Mouse (Mus musculus): ENCODE measurements around the gene Nckap1l. TPM values are rescaled to one million over a fixed set of nuclear protein-coding genes. Genes with fewer than 3 reads are reported as not detected.

Nckap1l gene
- total RNA-seq, 2 experiments from 2014 or later = 7.0 to 7.3 TPM

DNA sequence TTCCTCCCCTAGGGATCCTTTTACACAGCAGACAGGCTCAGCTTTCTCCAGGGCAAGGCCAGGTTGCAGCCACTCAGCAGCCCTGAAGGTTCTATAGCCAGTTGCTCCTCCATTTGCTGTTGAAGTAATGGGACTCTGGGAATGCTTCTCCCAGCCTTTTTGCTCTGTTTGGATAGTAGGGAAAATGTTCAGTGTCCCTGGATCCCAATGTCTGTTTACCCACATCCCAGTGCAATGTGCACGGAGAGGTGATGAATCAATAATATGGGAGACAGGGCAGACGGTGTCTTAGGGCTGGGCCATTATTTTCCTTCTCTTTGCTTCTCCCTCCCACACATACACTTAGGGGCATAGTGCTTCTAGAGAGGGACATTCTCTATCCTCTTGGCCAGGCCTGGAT is 85.7 kb downstream of the Nckap1l start:
- no peak for DNase-seq

DNA sequence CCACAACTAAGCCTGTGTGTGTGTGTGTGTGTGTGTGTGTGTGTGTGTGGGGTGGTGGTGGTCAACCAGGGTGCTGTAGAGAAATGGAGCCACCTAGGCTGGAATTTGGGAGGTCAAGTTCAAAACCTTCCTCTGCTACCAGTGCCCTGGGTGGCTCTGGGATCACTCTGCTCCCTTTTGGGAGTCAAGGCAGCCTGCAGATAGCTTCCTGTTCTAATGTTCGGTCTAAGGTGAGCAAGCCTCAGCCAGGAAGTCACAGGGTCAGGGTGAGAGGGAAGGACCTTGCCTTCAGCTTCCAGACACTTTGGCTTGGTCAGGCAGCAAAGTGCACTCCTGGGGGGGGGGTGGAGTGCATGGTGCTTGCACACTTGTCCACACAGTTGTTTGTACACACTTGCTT is 87.1 kb downstream of the Nckap1l start:
- DNase-seq = no peak

- no peak for DNase-seq
These were observed 88.9 kb downstream of the Nckap1l start for GRCm38 (mm10) chr15:103542526-103542925.

GRCm38 (mm10) chr15:103547983-103548382 is 94.4 kb downstream of the Nckap1l start:
- DNase-seq = no peak

Other genes with a start within 250 kb of the Nckap1l start
- gene Cbx5, start 214.0 kb upstream of the Nckap1l start, total RNA-seq (2021) = 100 to 1,000 TPM; 188 to 189 TPM
- 100 to 1,000 TPM; 257 to 272 TPM for gene Hnrnpa1, start 213.4 kb upstream of the Nckap1l start, total RNA-seq (2021)
- under 1 TPM in 1 of 2 experiments, not detected in 1; 0.23 TPM for gene Nfe2, start 195.4 kb upstream of the Nckap1l start, total RNA-seq (2021)
- gene Copz1, start 181.1 kb upstream of the Nckap1l start, total RNA-seq (2021) = 100 to 1,000 TPM in 1 of 2 experiments, 10 to 100 TPM in 1; 93.2 to 103 TPM
- under 1 TPM; 0.25 to 0.66 TPM for gene Gpr84, start 143.2 kb upstream of the Nckap1l start, total RNA-seq (2021)
- 10 to 100 TPM; 38.7 to 39.7 TPM for gene Zfp385a, start 113.7 kb upstream of the Nckap1l start, total RNA-seq (2021)
- 1 to 10 TPM; 1.4 to 1.9 TPM for gene Itga5, start 87.0 kb upstream of the Nckap1l start, total RNA-seq (2021)
- not detected for gene Gtsf1, start 23.3 kb upstream of the Nckap1l start, total RNA-seq (2021)
- gene Gtsf2, start 5.3 kb upstream of the Nckap1l start, total RNA-seq (2021) = not detected
- 10 to 100 TPM; 95.3 to 97.7 TPM for gene Pde1b, start 49.2 kb downstream of the Nckap1l start, total RNA-seq (2021)
- gene Ppp1r1a, start 84.2 kb downstream of the Nckap1l start, total RNA-seq (2021) = 100 to 1,000 TPM in 1 of 2 experiments, 10 to 100 TPM in 1; 99.1 to 123 TPM
- gene Glycam1, start 111.3 kb downstream of the Nckap1l start, total RNA-seq (2021) = 1 to 10 TPM; 1.3 to 1.6 TPM